Mouse (Mus musculus): Measurements from ENCODE around the gene Glis3. TPM values are rescaled to one million over a fixed set of nuclear protein-coding genes. Genes with fewer than 3 reads are reported as not detected.

Gene Glis3
- total RNA-seq, 1 experiment from 2014 or later: 13.5 TPM

GRCm38 (mm10) chr19:28235571-28235970 lies 444.3 kb downstream of the Glis3 start:
- no peak for DNase-seq

- no peak for DNase-seq
Measured at GRCm38 (mm10) chr19:28235096-28235495, 444.8 kb downstream of the Glis3 start.

- DNase-seq: no peak
Measured at GRCm38 (mm10) chr19:28234676-28235075, 445.2 kb downstream of the Glis3 start.

- DNase-seq: no peak
Measured at GRCm38 (mm10) chr19:28231511-28231910, 448.4 kb downstream of the Glis3 start.

GRCm38 (mm10) chr19:28227526-28227925 lies 452.4 kb downstream of the Glis3 start:
- DNase-seq: no peak

- no peak for DNase-seq
Measured at GRCm38 (mm10) chr19:28225651-28226050, 454.2 kb downstream of the Glis3 start.

GRCm38 (mm10) chr19:28211630-28212029 lies 468.2 kb downstream of the Glis3 start:
- no peak for DNase-seq

Other genes starting within 250 kb of the Glis3 start
- 0.97 and 1.0 TPM in 2 replicates for gene Slc1a1, start 155.0 kb upstream of the Glis3 start, total RNA-seq (2021)